Mouse (Mus musculus): Measurements from ENCODE around the gene Ap4b1.

DNA sequence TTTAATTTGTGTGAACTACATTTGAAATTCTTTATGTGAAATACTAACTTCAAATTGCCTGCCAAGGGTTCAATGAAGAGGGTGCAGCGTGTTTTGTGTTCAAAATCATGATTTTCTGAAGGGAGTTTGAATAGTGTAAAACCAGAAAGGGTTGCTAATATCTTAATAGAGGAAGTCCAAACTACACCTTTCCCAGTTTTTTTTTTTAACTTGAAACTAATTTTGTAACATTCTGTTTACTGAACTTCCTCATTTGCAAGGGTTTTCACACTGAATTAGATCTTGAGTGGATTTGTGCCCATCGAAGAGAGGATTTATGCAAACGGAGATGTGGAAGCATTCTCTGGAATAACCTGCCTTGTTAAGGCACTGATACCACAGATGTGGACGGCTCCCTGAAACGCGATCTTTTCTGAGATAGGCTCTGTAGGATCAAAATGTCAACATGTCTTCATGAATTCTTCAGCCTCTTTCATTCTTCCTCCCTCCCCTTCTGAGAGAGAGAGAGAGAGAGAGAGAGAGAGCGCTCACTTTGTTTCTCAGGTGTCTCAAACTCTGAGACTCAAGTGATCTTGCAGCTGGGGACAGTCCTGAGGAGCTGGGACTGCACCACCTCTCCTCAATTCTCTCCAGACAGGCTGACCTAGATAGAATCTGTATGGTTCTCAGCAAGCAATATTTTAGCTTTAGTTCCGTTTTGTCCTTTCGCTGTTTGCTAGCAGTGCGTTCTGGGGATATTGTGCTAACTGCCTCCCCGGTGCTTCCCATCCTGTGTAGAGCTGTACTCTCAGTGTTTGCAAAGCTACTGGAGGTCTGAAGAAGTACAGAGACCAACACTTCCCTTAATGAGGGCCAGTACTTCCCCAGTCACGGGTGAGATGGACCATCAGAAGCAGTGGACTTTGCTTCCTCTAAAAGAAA, 49.8 kb downstream of the Ap4b1 start, which contains the start of gene Ptpn22:
- TF ChIP-seq CTCF (IDR thresholded peaks at IDR 0.05; ENCODE audit: low read depth, low read length) = no peak
- TF ChIP-seq POLR2A (IDR thresholded peaks at IDR 0.05; ENCODE audit: extremely low read depth, insufficient read depth, low read length) = no peak

All from liver, adult 2 months (tissue).